Mouse (Mus musculus): Measurements from ENCODE around the gene Prpf4b. TPM values are rescaled to one million over a fixed set of nuclear protein-coding genes. Genes with fewer than 3 reads are reported as not detected.
"Not testable (repeated sequence)": the region's sequence is repeated elsewhere in the genome, so short reads cannot be mapped to it uniquely, and the experiment has no call there.

Gene Prpf4b
- 10 to 100 TPM; 70.9 to 98.9 TPM for total RNA-seq (2021)
- long read RNA-seq, experiment 1, full-length matches to known transcripts, result 37 of 56 reads
- long read RNA-seq, experiment 1, partial matches to known transcripts, result 9 of 56 reads
- long read RNA-seq, experiment 1, other reads (novel, unspliced or antisense), result 10 of 56 reads
- long read RNA-seq, experiment 2, full-length matches to known transcripts, result 8 of 31 reads
- long read RNA-seq, experiment 2, partial matches to known transcripts, result 5 of 31 reads
- long read RNA-seq, experiment 2, other reads (novel, unspliced or antisense), result 18 of 31 reads

DNA sequence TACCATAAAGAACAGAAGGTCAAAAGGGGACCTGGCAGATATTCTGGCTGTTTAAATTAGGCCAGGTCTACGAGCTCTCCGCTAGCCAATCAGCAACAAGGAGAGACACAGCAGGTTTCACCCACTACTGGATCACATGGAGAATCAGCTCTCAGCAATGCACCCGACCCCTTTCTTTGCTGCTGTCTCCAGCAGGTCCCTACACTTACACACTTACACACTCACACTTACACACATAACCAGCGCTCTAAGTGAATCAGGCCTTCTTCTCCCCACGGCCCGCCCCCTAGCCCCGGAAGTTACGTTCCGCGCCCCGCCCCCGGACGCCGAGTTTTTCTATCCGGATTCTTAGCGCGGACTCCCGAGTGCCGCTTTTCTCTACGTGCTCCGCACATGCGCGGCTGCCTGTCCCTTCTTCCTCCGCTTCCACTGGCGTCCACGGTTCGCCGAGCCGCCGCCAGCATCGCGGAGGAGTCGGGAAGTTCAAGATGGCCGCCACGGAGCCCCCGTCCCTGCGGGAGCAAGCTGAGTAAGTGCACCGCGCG lies at the start of gene Prpf4b:
TSS of gene Prpf4b (plus strand) at position 137 of the 545 bp plus-strand sequence.
- peak; percentile 97 for DNase-seq

GRCm38 (mm10) chr13:34826760-34827690 lies 48.1 kb upstream of the Prpf4b start:
- DNase-seq, result no peak

GRCm38 (mm10) chr13:34827988-34828882 lies 46.9 kb upstream of the Prpf4b start:
- no peak for DNase-seq

GRCm38 (mm10) chr13:34842851-34843250 lies 32.3 kb upstream of the Prpf4b start:
- DNase-seq, result no peak

GRCm38 (mm10) chr13:34850759-34851158 lies 24.3 kb upstream of the Prpf4b start:
- DNase-seq, result no peak

- no peak for DNase-seq
Observed at GRCm38 (mm10) chr13:34851191-34851784, 23.8 kb upstream of the Prpf4b start.

DNA sequence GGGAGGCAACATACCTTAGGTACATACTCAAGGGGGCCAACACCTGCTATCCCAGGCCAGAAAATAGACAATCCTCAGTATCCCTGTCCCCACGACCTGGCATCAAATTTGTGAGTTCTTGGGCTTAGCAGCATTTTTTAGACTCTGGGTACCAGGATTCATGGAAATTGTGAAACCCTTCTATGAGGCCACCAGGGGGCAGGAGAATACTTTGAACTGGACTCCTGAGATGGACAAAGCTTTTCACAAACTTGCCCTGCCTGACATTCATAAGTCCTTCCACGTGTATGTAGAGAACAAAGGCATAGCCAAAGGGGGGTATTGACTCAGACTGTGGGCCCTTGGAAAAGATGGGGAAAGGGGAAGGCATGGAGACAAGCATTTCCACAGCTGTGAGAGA lies 17.6 kb upstream of the Prpf4b start:
- DNase-seq, result peak; percentile 35

DNA sequence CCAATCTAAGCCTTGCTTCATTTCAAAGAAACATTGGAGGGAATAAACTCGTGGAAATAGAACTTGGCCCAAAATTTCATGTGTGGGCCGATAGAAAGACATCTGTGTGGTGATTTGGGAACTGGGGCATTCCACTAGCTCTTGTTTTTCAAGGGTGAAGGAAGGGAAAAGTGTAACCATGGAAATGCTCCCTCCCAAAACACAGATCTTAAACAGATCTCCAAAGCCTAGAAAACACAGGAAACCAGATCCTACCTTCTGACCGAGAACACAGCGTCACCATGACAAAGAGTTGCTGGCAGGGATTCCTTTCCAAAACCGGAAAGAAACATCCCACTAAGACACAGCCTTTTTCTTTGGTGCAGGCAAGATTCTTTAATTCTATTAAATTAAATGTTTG lies 15.7 kb upstream of the Prpf4b start:
- no peak for DNase-seq

GRCm38 (mm10) chr13:34861166-34861565 lies 13.9 kb upstream of the Prpf4b start:
- DNase-seq, result not testable (repeated sequence)

GRCm38 (mm10) chr13:34864420-34865169 lies 10.5 kb upstream of the Prpf4b start:
- peak; percentile 39 for DNase-seq

GRCm38 (mm10) chr13:34873801-34874681 lies 1.1 kb upstream of the Prpf4b start:
- DNase-seq, result peak; percentile 95

DNA sequence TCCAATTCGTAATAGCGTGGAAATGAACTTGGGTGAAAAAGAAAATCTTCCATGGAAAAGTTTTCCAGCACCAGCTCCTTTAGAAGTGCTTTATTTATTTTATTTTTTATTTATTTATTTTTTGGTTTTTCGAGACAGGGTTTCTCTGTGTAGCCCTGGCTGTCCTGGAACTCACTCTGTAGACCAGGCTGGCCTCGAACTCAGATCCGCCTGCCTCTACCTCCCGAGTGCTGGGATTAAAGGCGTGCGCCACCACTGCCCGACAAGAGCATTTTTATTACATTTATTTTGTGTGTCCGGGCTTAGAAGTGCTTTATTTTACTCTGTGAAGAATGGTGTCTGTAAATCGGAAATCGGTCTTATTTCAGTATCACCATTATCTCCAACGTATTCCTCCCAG lies 366 bp upstream of the Prpf4b start:
- DNase-seq, result peak; percentile 30

DNA sequence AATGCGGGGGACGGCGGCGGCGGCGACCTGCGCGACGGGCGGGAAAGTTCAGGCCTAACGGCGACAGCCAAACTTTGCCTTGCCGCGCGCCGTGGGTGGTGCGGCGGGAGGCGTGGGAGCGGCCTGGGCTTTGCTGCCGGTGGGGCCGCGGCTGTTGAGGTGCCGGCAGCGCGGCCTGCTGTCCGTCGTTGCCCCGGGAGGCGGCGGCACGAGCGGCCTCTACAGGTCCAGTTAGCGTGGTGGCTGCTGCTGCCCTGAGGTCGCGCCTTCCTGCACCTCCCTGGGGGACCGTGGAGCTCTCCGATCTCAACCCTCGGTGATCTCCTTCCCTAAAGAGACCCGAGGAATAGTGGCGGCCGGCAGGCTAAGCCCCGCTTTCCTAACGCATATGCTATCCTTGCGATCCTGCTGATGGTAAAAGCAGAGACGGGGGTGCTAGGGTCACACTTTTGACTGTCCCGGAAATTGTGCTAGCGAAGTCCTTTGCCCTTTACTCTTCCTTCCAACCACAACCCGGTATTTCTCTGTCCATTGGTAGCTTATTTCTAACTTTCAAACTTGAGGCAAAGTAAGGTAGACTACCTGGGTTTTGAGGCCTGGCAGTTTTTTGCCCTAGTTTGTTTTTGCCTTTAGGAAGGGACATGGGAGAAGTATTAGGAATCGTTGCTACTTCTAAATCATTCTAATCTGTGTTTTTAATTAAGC lies 791 bp downstream of the Prpf4b start:
- peak; percentile 76 for DNase-seq

- no peak for DNase-seq
Observed at GRCm38 (mm10) chr13:34876481-34876880, 1.4 kb downstream of the Prpf4b start.

- no peak for DNase-seq
Observed at GRCm38 (mm10) chr13:34892871-34893270, 17.8 kb downstream of the Prpf4b start.

DNA sequence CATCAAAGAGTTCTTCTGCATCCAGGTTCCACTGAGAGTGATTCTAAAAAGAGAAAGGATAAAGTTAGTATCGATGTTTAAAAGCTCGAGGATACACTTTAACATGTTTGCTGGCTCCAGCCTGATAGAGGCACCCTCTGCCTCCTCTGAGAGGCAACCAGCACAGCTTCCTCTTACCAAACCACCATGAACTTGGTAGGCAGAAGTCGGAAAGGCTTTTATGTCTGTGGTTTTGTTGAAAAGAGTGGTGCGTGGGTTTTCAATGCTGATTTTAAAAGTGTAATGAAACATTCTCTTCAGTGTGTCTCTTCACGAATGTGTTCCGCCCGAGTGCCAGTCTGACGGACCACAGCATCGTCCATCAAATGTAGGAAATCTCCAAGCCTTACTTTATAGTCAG lies 39.5 kb downstream of the Prpf4b start:
- no peak for DNase-seq

- peak; percentile 35 for DNase-seq
Observed at GRCm38 (mm10) chr13:34916520-34917167, 41.5 kb downstream of the Prpf4b start.

GRCm38 (mm10) chr13:34924210-34924609 lies 49.1 kb downstream of the Prpf4b start, which contains the start of the genes Fam217a and 4933417A18Rik:
TSS of gene Fam217a (minus strand) at chr13:34924310.
TSS of gene 4933417A18Rik (plus strand) at chr13:34924409.
- no peak for DNase-seq
